Mouse (Mus musculus): Measurements from ENCODE around the gene C1qtnf1.
A peak's percentile ranks its signal among the peaks of the same experiment; 100 is the strongest.

DNA sequence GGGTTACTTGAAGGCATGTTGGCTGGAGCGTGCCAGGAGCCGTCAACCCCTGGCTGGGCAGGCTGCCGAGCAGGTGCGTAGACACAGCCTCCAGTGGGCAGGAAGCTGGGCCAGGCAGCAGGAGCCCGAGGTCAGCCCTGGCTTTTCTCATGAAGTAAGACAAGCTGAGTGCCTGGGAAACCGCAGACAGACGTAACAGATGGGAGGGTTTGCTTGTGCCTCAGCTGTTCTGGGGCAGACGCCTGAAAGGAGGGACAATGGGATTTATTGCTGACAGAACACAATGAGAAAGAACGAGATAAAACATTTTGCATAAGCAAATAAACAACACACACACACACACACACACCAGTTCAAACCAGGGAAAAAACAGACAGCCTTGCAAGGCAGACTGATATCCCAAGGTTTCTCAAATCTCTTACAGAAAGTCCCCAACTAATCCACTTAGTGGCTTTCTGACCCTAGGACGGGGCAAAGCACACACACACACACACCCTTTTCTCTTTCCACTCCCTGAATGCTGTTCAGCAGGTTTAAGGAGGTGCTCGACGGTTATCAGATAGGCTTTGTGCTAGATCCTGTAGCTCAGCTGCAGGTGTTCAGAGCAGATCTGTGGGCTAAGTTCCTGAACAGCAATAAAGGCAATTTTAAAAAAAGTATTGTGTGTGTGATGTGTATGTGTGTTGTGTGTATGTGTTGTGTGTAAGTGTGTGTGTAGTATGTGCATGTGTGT, 42.4 kb downstream of the C1qtnf1 start:
- TF ChIP-seq USF1 (IDR thresholded peaks at IDR 0.05; ENCODE audit: low read depth): no peak
- no peak for TF ChIP-seq POLR2A (IDR thresholded peaks at IDR 0.05; ENCODE audit: insufficient read length, low read depth)
- TF ChIP-seq MYOG (IDR thresholded peaks at IDR 0.05; ENCODE audit: control insufficient read depth in 1 of 3, insufficient read depth in 1 of 3, insufficient read length in 2 of 3, low read depth in 2 of 3): peak; percentile 87 to 97 (median 94)
- TF ChIP-seq MYOD1 (IDR thresholded peaks at IDR 0.05; ENCODE audit: control insufficient read depth in 1 of 3, insufficient read length in 2 of 3, low read depth in 2 of 3): peak; percentile 73 to 90 (median 88)
- TF ChIP-seq E2F4 (IDR thresholded peaks at IDR 0.05; ENCODE audit: insufficient read depth): no peak
- no peak for TF ChIP-seq CEBPB (IDR thresholded peaks at IDR 0.05; ENCODE audit: insufficient read depth, poor library complexity, severe bottlenecking)

Data from myocyte (in vitro differentiated cells).